Mouse (Mus musculus) forebrain, embryonic 16.5 days (tissue): ENCODE data around the gene Cemip. TPM values are rescaled to one million over a fixed set of nuclear protein-coding genes. Genes with fewer than 3 reads are reported as not detected.

Experiments used
- ATAC-seq: fragments of 200-750 bp; cut with Nextera tagmentation; 2 replicates; pipeline ENCODE4 v1.8.0; 2017; ENCODE audit warnings: mild to moderate bottlenecking, moderate library complexity
- H3K27ac ChIP-seq: fragments of 300-500 bp; sonication (generic); 2 replicates; pipeline ENCODE4 v1.5.1; 2014; ENCODE audit warnings: low read length, control low read depth
- H3K27me3 ChIP-seq: fragments of 300-500 bp; sonication (generic); replicated peaks from 2 replicates; pipeline ENCODE4 v1.6.1; 2014; ENCODE audit warnings: low read length; ENCODE audit not compliant: control insufficient read depth, insufficient read depth
- H3K36me3 ChIP-seq: fragments of 300-500 bp; sonication (generic); 2 replicates; pipeline ENCODE4 v1.6.1; 2014; ENCODE audit not compliant: control insufficient read depth, insufficient read depth
- H3K4me1 ChIP-seq: fragments of 300-500 bp; sonication (generic); replicated peaks from 2 replicates; pipeline ENCODE4 v1.6.1; 2014; ENCODE audit warnings: low read length; ENCODE audit not compliant: control insufficient read depth, insufficient read depth
- H3K4me2 ChIP-seq: fragments of 300-500 bp; sonication (generic); 2 replicates; pipeline ENCODE4 v1.6.1; 2014; ENCODE audit warnings: mild to moderate bottlenecking, low read length, control low read depth
- H3K4me3 ChIP-seq: fragments of 300-500 bp; sonication (generic); replicated peaks from 2 replicates; pipeline ENCODE4 v1.5.1; 2014; ENCODE audit warnings: mild to moderate bottlenecking, low read length, control low read depth
- H3K9ac ChIP-seq: fragments of 300-500 bp; sonication (generic); replicated peaks from 2 replicates; pipeline ENCODE4 v1.6.1; 2014; ENCODE audit warnings: low read depth, low read length, control low read depth
- H3K9me3 ChIP-seq: fragments of 300-500 bp; sonication (generic); 2 replicates; pipeline ENCODE4 v1.6.1; 2016; ENCODE audit warnings: low read length; ENCODE audit not compliant: control insufficient read depth
- WGBS: fragments of 180-500 bp; shearing (Covaris S2); extraction: QIAGEN DNeasy Blood & Tissue Kit; methylation state at CpG from one replicate; pipeline ENCODE4 v1.1.7; 2014; 5-methylcytosine and 5-hydroxymethylcytosine counted together
- polyA plus RNA-seq: library from polyadenylated mRNA; unstranded; fragments of >200 nt; fragmentation: Nextera tagmentation; extraction: Ambion mirVana; gene quantifications from 2 replicates; pipeline ENCODE4 v1.2.1, GENCODE M21; 2015

The Cemip gene
- polyA plus RNA-seq, 1 experiment from 2014 or later = 0.60 TPM

DNA sequence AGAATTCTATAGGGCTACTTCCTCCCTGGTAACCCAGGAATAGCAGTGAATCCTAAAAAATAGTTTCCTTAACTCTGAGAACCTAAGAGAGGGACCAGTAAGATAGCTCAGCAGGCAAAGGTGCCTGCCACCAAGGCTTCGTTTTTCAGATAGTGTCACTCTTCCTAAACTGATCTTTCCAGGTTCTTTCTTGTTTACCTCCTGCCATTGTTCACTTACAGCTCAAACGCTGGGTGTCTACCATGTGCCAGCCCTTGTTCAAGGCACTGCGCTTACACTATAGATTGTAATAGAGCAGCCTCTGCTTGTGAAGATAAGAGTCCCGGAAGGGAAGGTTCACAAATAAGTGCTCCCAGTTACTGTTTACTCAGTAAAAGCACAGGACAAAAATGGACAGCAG lies 200.5 kb downstream of the Cemip start:
- 91% methylated on average over 4 of the region's 4 CpGs for WGBS
- H3K9ac ChIP-seq = no peak overlapping the region

GRCm38 (mm10) chr7:83884921-83885532 lies 201.3 kb downstream of the Cemip start:
- H3K4me1 ChIP-seq = peaks cover 31% of the 10 kb centered on the region
- H3K9me3 ChIP-seq = 0 out of 2 replicates have a peak, but pooled peaks cover 2% of the 10 kb centered on the region
- peak overlapping the region; percentile 92 for H3K27ac ChIP-seq
- WGBS = 40% methylated on average over 6 of the region's 6 CpGs
- no peaks in the 10 kb centered on the region; the same call in 1 of the 2 replicates for H3K36me3 ChIP-seq
- no peak for ATAC-seq
- no peaks in the 10 kb centered on the region for H3K27me3 ChIP-seq
- H3K9ac ChIP-seq = peak overlapping the region; percentile 86
- H3K4me2 ChIP-seq = peak overlapping the region; percentile 81
- peak overlapping the region; percentile 58 for H3K4me3 ChIP-seq

More for the DNA sequence above, 200.5 kb downstream of the Cemip start:
- H3K4me3 ChIP-seq = no peak overlapping the region
- peaks cover 24% of the 10 kb centered on the region for H3K4me1 ChIP-seq
- 0 out of 2 replicates have a peak, but pooled peaks cover 2% of the 10 kb centered on the region for H3K9me3 ChIP-seq
- H3K36me3 ChIP-seq = no peaks in the 10 kb centered on the region; the same call in 1 of the 2 replicates
- H3K27me3 ChIP-seq = no peaks in the 10 kb centered on the region
- no peak overlapping the region for H3K4me2 ChIP-seq
- H3K27ac ChIP-seq = no peak overlapping the region
- no peak for ATAC-seq

- ATAC-seq = peak; percentile 85
- Histone ChIP-seq H3K9ac (peak within 1 kb of the TSS; percentile 86), H3K36me3 (no peaks in the 10 kb centered on the region; the same call in 1 of the 2 replicates), H3K9me3 (0 out of 2 replicates have a peak, but pooled peaks cover 2% of the 10 kb centered on the region), H3K27ac (peak within 1 kb of the TSS; percentile 92), H3K4me2 (peak within 1 kb of the TSS; percentile 81), H3K4me1 (peaks cover 39% of the 10 kb centered on the region), H3K4me3 (peak within 1 kb of the TSS; percentile 58), H3K27me3 (no peaks in the 10 kb centered on the region)
- WGBS = under 1% methylated on average over 67 of the region's 69 CpGs
Measured at GRCm38 (mm10) chr7:83884021-83884658, 202.2 kb downstream of the Cemip start, which contains the start of the genes Tlnrd1 and Mesd. Gene Tlnrd1, minus strand, starts transcription at chr7:83884305. Gene Mesd, plus strand, starts transcription at chr7:83884466.

DNA sequence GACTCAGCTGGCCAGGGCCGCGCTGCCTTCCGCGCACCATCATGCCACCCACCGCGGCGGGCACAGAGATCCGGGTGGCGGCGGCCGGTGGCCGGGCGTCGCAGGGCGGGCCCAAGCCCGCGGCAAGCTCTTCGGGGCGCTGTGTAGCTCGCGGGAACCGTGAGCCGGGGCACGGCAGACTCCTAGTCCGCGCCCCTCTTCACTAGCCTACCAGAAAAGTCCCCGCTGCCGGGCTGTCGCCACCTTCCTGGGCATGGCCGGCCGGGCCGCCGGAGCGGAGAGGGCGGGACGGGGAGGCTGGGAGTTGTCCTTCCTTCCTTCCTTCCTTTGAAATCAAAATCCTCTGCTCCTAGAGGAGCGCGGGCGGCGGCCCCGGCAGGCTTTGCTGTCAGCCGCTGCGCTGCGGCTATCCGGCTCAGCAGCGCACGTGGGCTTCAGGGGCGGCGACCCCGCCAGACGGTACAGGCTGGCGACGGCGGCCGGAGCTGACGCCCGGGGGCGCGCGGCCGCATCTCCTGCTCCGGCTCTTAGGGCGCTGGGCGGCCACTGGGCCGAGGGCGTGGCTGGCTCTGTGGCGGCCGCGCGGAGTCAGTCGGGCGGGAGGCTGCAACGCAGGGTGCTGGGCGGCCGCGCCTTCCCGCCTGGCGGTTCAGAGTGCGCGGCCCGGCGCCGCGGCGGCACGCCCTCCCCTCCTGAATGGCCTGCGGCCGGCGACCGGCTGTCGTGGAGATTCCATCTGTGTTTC lies 202.9 kb downstream of the Cemip start:
- Histone ChIP-seq H3K36me3 (no peaks in the 10 kb centered on the region; the same call in 1 of the 2 replicates), H3K9ac (peak overlapping the region; percentile 86), H3K4me3 (peak overlapping the region; percentile 58), H3K27ac (peak overlapping the region; percentile 92), H3K4me1 (peaks cover 41% of the 10 kb centered on the region), H3K4me2 (peak overlapping the region; percentile 81), H3K9me3 (0 out of 2 replicates have a peak, but pooled peaks cover 2% of the 10 kb centered on the region), H3K27me3 (no peaks in the 10 kb centered on the region)
- ATAC-seq = peak; percentile 58
- 0% methylated on average over 85 of the region's 91 CpGs for WGBS

Other genes with a start within 250 kb of the Cemip start
- gene Tlnrd1, start 202.2 kb downstream of the Cemip start, polyA plus RNA-seq = 4.7 and 5.4 TPM in 2 replicates
- 64.4 and 72.8 TPM in 2 replicates for gene Mesd, start 202.0 kb downstream of the Cemip start, polyA plus RNA-seq
- 26.2 and 36.1 TPM in 2 replicates for gene Abhd17c, start 65.4 kb upstream of the Cemip start, polyA plus RNA-seq